Mouse (Mus musculus): ENCODE measurements around the gene Pgpep1.

The Pgpep1 gene

DNA sequence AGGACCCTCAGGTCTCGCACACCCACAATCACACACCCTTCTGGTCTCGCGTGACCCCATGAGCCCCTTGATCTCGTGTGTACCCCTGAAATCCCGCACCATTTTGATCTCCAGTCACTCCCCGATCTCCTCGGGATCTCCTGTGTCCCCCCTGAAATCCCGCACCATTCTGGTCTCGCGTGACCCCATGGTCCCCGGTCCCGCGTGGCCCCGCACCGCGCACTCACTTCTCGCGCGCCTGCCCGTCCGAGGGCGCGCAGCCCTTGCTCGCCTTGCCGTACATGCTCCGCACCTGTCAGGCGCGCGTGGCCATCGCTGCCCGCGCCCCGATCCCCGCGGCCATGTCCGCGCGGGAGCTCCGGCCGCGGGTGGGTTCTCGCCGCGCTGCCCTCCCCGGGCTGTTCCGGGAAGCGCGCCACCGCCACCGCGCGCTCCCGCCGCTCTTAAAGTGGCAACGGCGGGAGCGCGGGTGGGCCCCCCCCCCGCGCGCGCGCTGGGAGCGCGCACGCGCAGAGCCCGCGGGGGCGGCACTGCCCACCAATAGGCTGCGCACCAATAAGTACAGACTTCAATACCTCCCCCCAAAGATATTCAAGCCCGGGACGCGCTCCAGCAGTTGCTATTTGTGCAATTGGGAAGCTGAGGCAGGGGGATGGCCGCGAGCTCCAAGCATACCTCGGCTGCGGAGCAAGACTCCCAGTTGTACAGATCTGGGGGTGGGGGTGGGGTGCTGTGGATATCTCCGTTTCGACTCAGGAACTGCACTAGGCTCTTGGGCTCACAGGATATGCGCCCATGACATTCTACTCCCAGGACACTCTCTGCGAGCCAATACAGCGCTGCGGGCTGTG, 52.1 kb downstream of the Pgpep1 start:
- DNase-seq (ENCODE audit: low read depth) = no peak

DNA sequence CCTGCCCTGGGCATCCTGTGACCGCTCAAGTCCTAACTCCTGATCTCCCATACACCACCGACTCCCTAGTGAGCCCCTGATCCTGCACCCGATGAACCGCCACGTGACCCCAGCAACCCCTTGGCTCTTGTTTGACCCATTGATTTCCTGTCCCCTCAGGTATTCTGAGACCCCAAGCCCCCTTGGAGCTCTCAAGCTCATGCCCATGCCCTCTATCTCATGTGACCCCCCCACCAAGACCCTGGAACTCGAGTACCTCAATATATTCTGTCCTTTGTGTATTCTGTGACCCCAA, 52.6 kb downstream of the Pgpep1 start:
- no peak for DNase-seq (ENCODE audit: low read depth)

DNA sequence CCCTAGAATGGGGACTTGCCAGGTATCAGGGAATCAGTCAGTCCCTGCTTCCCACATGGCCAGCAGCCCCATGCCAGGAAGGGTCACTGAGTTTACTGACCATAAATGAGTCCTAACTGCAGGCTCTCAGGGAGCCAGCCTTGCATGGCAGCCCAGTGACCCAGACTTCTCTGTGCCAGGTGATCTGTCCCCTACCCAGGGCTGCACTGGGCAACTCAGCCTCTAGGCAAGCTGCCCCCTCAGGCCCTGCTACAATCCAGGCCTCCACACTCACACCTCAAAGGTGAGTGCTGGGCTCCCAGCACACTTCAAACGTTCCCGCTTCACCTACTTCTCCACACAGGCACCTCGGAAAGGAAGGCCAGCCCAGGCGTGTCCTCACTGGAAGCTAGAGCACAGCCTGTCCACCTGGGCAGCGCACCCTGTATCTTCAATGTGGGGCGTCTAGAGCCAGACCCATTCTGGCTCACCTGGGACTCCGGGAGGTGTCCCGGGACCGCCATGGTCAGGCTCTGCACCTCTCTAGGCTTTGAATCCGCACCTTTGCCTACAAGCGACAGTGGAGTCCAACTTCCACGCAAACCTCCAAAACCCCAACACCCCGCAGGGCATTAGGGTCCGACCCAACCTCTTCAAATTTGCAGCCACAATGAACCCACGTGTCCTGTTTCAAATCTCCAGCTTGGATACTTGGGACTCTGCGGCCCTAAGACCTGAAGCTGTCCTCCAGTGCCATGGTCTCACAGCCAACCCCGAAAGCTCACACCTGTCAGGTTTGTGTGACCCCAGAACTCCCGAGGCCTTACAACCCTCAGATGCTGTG, 53.2 kb downstream of the Pgpep1 start:
- DNase-seq (ENCODE audit: low read depth) = no peak

DNA sequence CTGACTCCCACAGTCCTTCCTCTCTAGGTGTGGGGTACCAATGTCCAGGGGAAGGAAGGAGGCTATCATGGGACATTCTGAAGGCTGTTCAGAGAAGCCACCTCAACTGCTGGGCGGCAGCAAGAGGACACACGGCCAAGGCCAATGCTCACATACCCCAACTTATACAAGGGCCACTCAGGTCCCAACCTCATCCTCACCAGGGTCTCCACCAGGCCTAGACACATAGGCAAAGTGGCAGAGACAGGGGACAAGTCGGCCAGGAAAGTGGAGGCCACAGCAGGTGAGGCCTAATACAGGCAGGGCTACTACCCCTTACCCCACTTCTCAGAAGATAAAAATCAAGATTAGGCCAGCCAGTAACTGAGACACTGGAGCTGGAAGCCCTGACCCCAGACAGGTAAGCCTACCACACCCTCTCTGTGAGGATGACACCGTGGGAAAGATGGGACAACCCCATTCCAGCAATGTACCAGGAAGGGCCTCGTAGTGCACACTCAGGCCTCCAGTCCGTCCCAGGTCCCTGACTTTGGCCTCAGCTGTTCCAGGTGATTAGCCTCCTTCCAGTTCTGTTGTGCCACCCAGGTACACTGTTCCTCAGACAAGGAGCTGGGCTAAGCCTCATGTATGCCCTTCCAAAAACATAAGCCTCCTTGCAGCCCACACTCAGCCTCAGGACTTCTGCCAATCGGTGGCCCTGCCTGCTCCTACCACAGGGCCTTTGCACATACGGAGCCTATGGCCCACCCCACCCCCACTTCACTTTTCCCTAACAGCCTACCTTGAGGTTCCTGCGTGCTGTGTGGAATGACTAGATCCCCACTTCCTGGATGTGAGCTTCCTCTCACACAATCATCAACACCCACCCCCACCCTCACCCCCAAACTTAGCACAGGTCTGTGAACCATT, 54.1 kb downstream of the Pgpep1 start:
- DNase-seq (ENCODE audit: low read depth) = no peak

DNA sequence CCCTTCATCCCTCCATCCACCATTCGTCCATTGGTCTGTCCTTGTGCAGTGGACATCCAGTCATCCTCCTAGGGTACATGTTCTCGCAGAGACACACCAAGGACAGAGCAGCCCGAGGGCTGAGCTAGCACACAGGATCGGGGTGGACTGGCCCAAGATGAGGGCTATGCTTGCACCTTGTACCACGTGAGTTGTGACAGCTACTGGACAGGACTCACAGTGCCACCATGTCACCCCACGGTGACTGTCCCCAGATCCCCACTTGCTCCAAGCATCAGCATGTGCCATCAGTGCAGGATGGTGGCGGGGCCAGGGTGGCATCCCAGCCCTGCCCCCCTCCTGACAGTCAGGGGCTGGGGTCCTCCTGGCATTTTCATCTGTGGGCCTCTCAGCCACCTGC, 55.6 kb downstream of the Pgpep1 start:
- DNase-seq (ENCODE audit: low read depth) = no peak

DNA sequence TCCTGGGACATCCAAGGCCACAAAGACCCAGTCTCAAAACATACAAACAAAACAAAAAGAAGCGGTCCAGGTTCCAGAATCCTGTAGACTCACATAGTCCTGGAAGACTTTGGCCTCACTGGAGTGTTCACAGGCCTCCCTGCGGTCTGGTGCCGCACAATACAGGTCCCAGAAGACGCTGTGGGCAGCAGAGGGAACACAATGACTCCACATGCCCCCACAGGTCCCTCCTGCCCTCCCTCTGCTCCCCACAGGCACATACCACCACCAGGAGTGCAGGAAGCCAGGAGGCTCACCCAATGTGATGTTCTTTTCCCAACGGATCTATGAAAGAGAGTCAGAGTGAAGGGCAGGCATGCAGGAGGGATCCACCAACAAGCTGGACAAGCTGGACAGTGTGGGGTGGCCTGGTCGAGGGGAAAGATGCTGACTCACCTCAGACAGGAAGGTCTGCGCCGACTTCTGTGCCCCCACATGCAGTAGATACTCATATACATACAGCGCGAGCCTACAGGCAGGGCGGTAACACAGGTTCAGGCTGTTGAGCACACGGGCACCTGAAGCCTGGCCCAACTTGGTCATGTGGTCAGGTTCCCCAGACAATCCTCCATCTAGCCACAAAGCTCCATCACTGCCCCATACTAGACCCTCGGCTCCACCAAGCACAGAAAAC, 57.9 kb downstream of the Pgpep1 start:
- no peak for DNase-seq (ENCODE audit: low read depth)

DNA sequence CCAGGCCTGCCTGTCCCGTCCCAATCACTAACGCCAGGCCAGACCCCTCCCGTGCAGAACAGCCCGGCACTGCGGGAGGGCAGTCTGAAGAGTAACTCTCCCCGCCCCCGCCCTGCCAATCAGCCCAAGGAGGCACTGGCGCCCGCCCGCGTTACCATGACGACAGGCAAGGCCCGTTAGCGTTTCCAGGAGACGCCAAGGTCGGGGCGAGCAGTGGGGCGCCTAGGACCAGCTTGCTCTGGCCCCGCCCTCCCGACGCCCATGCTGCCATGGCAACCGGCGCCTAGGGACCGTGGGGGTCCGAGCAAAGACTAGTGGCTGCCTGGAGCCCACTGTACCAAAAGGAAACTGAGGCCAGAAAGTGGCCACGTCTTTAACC, 58.9 kb downstream of the Pgpep1 start:
- peak; percentile 86 for DNase-seq (ENCODE audit: low read depth)

DNA sequence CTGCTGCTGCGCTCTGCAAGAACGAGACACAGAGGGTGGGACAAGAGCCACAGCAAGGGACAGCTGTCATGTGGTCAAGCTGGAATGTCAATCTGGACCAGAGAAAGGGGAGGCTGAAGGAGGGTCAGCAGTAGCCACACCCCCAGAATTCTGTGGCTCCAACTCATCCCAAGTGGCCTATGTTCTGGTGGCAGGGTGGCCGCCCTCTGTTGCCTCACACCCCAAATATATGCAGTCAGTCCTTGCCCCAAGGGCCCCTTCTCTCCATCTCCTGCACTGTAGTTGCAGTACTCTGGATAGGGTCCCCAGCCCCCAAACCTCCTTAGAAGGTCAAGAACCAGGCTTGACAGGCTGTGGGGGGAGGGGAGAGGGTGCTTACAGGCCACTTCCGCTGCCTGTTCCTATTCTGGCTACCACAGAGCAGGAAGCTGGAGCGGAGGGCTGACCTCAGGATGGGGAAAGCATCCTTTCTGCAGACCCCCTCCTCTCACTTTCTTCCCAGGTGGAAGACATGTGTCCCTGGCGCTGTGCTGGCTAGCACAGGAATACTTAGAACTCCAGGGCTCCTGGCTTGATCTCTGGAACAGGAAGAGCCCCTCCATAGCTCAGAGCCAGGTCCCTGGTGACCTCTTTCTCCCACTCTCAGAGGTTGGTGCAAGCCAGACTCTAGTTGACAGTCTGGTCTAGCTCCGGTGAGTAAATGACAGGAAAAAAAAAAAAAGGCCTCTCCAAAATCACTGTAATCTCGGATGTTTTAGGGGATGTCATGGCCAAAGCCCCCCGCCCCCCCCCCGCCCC, 59.5 kb downstream of the Pgpep1 start:
- DNase-seq (ENCODE audit: low read depth) = no peak

DNA sequence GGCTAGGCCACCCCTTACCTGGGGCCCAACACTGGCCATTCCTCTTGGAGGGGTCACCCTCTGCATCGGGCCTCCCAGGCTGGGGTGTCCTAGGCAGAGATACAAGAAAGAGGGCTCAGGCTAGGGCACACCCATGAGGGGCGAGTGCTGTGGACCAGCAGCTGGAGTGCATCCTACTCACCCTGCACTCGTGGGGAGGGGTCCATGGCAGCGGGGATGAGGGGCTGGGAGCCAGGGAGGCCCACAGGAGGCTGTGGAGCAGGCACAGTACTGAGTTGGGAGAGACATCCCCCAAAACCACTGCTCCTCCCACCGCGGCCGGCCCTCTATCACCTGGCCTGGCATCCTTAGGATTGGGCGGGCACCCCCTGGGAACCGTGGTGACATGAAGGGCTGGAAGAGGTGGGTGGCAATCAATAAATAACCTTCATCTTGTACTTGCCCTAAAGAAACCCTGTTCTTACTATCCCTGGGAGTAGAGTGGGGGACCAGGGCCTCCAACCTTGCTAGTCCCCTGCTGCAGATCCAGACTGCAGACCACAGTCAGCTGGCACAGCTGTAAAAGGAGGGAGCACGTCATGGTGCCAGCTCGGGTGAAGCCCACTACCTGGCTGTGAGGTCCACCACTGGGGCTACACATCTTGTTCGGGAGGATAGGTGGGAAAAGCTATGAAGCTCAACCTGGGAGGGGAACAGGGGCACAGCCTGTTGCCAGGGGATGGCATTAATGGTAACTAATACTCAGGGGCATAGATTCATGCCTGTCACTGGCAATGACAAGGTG, 60.5 kb downstream of the Pgpep1 start:
- DNase-seq (ENCODE audit: low read depth) = no peak

DNA sequence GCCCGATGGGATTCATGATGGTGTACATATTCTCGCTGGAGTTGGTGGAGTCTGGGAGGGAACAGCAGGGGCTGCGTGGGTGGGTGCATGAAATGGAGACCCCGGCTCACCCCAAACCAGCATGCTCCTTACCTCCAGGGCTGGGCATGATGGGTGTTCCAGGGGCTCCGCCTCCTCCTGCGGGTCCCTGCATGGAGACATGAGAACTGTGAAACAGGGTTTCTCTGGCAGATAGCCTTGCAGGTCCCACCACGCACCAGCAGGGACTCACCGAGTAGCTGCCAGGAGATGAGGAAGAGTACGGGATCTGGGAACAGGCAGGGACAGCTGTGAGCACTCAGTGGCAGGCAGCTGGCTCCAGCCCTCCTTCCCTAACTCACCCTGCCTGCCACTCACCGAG, 61.5 kb downstream of the Pgpep1 start:
- no peak for DNase-seq (ENCODE audit: low read depth)

DNA sequence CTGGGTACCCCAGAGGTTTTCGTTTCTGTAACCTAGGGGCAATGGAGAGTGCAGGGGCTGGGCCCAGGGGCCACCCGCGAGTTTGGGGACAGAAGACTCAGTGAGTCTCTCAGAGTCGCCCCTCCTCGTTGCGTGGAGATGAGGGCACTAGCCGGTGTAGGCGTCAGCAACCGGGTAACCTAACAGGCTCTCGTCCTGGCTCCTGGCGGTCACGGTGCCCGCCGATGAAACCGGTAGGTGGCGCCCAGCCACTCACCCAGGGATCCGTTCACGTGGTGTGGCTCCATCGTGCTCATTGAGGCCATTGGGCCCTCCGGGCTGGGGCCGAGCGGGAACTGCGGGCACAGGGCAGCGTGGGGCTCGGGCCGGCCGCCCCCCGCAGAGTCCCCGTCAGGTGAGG, 61.9 kb downstream of the Pgpep1 start:
- no peak for DNase-seq (ENCODE audit: low read depth)

DNA sequence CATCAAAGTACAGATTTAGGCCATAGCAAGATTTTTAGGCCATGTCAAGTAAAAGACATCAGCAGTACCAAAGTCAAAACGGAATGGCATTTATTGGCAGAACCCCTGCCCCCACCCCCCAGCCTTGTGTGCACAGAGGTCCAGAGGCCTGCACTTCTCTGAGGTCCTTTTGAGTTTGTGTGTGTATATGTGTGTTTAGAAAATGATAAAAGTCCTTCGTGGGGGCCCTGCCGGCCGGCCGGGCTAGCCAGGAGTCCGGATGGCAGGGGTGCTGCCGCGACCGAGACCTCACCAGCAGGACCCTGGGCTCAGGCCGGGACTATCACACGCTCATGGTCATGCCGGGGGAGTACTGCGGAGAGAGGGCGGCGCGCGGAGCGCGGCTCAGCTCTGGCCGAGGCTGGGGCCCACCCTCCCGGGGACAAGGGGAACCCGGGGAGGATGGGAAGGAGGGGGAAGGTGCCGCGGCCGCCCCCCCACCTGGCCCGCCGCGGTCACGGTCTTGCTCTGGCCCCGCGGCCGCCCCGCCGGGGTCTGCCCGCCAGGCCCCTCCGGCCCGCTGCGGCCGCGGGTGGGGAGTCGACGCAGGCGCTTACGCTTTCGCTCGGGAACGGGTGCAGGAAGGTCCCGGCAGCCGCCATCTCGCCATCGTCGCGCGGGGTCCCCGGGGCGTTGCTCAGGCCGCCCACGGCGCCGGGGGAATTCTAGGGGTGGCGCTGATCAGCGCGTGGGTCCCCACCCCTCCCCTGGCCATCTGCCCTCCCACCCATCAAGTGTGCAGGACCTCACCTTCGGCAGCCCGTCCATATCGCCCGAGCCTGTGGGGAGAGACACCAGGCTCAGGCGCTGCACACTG, 62.5 kb downstream of the Pgpep1 start:
- no peak for DNase-seq (ENCODE audit: low read depth)

DNA sequence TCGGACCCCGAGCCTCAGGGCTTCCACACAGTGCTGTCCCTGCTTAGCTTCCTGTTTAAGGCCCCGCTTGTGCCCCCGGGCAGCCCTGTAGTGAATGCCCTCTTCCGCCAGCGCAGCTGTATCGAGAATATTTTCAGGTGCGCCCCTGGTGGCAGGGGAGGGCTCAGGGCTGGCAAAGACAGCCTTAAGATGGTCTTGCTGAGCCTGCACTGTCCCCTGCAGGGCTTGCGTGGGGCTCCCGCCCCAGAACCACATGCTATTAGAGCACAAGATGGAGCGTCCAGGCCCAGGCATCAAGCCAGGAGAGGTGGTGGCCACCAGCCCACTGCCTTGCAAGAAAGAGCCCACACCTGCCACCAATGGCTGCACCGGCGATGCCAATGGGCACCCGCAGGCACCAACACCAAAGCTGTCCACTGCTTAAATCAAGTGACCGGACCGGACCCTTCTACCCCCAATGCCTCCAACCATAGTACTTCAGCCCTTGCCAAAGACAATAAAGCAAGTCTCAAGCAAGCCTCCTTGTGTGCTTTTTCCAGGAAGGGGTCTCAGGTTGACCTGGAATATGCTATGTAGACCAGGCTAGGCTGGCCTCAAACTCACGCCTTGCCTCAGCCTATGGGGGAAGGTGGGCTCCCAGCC, 63.3 kb downstream of the Pgpep1 start:
- no peak for DNase-seq (ENCODE audit: low read depth)
